Comparison of ENCODE assay signal across 10 mouse cellular contexts in the genomic region with DNA sequence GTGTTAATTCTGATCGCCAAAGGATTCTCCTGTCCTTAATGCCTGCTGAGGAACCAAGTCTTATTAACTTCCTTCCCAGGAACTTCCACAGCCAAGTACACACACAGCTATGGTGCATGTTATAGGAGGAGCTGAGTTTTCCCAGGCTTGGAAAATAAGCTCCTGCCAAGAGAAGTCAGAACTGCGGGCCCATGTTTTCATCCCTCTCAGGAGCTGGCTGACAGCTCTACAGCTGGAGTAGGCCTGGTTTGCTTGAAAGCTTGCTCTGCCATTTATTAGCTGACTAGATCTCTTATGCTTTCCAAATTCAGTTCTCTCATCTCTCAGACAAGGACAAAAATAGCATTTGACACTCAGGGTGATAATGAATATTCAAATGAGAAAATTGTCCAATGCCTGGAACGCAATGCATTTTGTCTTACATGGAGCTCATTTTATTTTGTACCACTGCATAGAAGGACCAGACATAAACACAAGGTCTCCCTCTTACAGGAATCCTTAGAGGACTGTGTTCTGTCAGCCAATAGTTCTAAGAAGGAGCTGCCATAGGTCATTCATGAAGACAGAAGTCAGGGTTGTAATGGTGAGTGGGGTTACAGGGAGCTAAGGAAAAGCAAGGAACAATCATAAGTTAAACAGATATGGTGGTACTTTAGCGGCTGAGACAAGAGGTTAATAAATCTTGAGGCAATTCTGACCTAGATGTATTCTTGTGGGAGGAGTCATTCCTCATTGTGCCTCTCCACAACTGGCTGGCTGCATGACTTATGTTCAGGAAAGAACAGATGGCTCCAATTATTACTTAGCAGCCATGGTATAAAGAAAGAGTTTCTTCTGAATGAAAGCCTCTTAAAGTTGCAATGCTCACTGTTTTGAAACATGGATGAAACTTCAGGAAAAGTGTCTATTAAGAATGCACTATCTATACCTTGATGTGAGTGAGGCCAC.
A peak's percentile ranks its signal among the peaks of the same experiment; 100 is the strongest.
DNase-seq lines count a peak whose midpoint lies in the region; ATAC-seq lines count a peak whose summit lies in the region.
"Had no signal": no experiment of that assay in that cellular context is flagged by ENCODE, and none has a peak within 500 bp of the region (broad histone marks: within the 10 kb centered on the region; RNA-seq: fewer than 3 reads in every experiment).

No protein-coding gene starts in this region.

- no peak for DNase-seq in kidney, adult 9 months
- DNase-seq in adipocyte (ENCODE audit: low spot score), result peak; percentile 5
- DNase-seq in embryo, embryonic 10.5 days (ENCODE audit: low spot score), result peak; percentile 46
- DNase-seq in thymus, postnatal 36 days, result no peak
- DNase-seq in layer of hippocampus, postnatal 10 days (ENCODE audit: low spot score in 2 of 2), result no peak
- DNase-seq: cerebellum, postnatal 25 days had no signal

- no peaks in the 10 kb centered on the region for H3K27me3 ChIP-seq in kidney, embryonic 14.5 days (ENCODE audit: control insufficient read depth, insufficient read depth, low read length)
- H3K27me3 ChIP-seq in intestine, embryonic 16.5 days (replicated peaks; ENCODE audit: control insufficient read depth, insufficient read depth, low read length), result no peaks in the 10 kb centered on the region

- peak; percentile 62; the same call in 1 of the 2 replicates for ATAC-seq in kidney, embryonic 14.5 days (ENCODE audit: low FRiP score, low TSS enrichment)
- peak; percentile 70 for ATAC-seq in intestine, embryonic 16.5 days

- no peak overlapping the region for H3K4me2 ChIP-seq in kidney, embryonic 14.5 days (replicated peaks; ENCODE audit: low read depth, low read length)
- H3K4me2 ChIP-seq in intestine, embryonic 16.5 days (ENCODE audit: low read depth, low read length), result no peak overlapping the region

- 44% methylated on average over 4 of the region's 4 CpGs for WGBS in kidney, embryonic 14.5 days
- WGBS in intestine, embryonic 16.5 days, result 49% methylated on average over 4 of the region's 4 CpGs

- H3K27ac ChIP-seq in kidney, embryonic 14.5 days (ENCODE audit: low read depth, low read length), result 0 out of 2 replicates have a peak overlapping the region, but pooled peaks have one; percentile 12
- H3K27ac ChIP-seq in intestine, embryonic 16.5 days (ENCODE audit: low read length), result no peak overlapping the region
- H3K27ac ChIP-seq: liver, embryonic 14.5 days had no signal

- no peak overlapping the region for H3K4me3 ChIP-seq in kidney, embryonic 14.5 days (ENCODE audit: low read length)
- H3K4me3 ChIP-seq in intestine, embryonic 16.5 days (ENCODE audit: low read length), result no peak overlapping the region
- H3K4me3 ChIP-seq: myocyte had no signal

- H3K9ac ChIP-seq in kidney, embryonic 14.5 days (ENCODE audit: low read depth, low read length), result no peak overlapping the region
- no peak overlapping the region for H3K9ac ChIP-seq in intestine, embryonic 16.5 days (ENCODE audit: low read depth, low read length)
- H3K9ac ChIP-seq: liver, embryonic 14.5 days had no signal

- H3K9me3 ChIP-seq in kidney, embryonic 14.5 days (ENCODE audit: control insufficient read depth, low read length), result no peaks in the 10 kb centered on the region
- no peaks in the 10 kb centered on the region for H3K9me3 ChIP-seq in intestine, embryonic 16.5 days (ENCODE audit: control insufficient read depth, low read length)

- H3K36me3 ChIP-seq in kidney, embryonic 14.5 days (ENCODE audit: control insufficient read depth, insufficient read depth, low read length), result no peaks in the 10 kb centered on the region
- H3K36me3 ChIP-seq in intestine, embryonic 16.5 days (ENCODE audit: control insufficient read depth, insufficient read depth, low read length), result no peaks in the 10 kb centered on the region

- H3K4me1 ChIP-seq in kidney, embryonic 14.5 days (ENCODE audit: control insufficient read depth, insufficient read depth, low read length), result no peaks in the 10 kb centered on the region
- H3K4me1 ChIP-seq in intestine, embryonic 16.5 days (ENCODE audit: control insufficient read depth, insufficient read depth, low read length), result no peaks in the 10 kb centered on the region

Comparison
In these comparisons a context has a peak if more than half of its experiments do, and no peak if none do; other contexts are left out.
1. DNase-seq: peak in adipocyte (single experiment) and embryo, embryonic 10.5 days (single experiment); none in kidney, adult 9 months (single experiment), thymus, postnatal 36 days (0 of 2) and layer of hippocampus, postnatal 10 days (0 of 2).